Mouse (Mus musculus) limb, embryonic 12.5 days (tissue): ENCODE results near the gene Clybl. TPM values are rescaled to one million over a fixed set of nuclear protein-coding genes. Genes with fewer than 3 reads are reported as not detected.

Source experiments
- ATAC-seq: fragments of 200-750 bp; cut with Nextera tagmentation; 2 replicates; pipeline ENCODE4 v1.8.0; 2017; ENCODE audit warnings: low read depth, moderate TSS enrichment; ENCODE audit not compliant: insufficient number of reproducible peaks, insufficient read depth, low FRiP score, low TSS enrichment
- H3K27ac ChIP-seq: fragments of 300-500 bp; sonication (generic); 2 replicates; pipeline ENCODE4 v1.5.1; 2016; ENCODE audit warnings: mild to moderate bottlenecking, moderate library complexity
- H3K27me3 ChIP-seq: fragments of 300-500 bp; sonication (generic); 2 replicates; pipeline ENCODE4 v1.6.1; 2016; ENCODE audit warnings: mild to moderate bottlenecking, moderate library complexity
- H3K36me3 ChIP-seq: fragments of 300-500 bp; sonication (generic); 2 replicates; pipeline ENCODE4 v1.6.1; 2016; ENCODE audit warnings: mild to moderate bottlenecking, moderate library complexity
- H3K4me1 ChIP-seq: fragments of 300-500 bp; sonication (generic); replicated peaks from 2 replicates; pipeline ENCODE4 v1.6.1; 2016
- H3K4me2 ChIP-seq: fragments of 300-500 bp; sonication (generic); 2 replicates; pipeline ENCODE4 v1.6.1; 2016; ENCODE audit warnings: mild to moderate bottlenecking, moderate library complexity
- H3K4me3 ChIP-seq: fragments of 300-500 bp; sonication (generic); replicated peaks from 2 replicates; pipeline ENCODE4 v1.5.1; 2016; ENCODE audit warnings: mild to moderate bottlenecking
- H3K9ac ChIP-seq: fragments of 300-500 bp; sonication (generic); replicated peaks from 2 replicates; pipeline ENCODE4 v1.6.1; 2016; ENCODE audit warnings: mild to moderate bottlenecking, moderate library complexity
- H3K9me3 ChIP-seq: fragments of 300-500 bp; sonication (generic); 2 replicates; pipeline ENCODE4 v1.6.1; 2016; ENCODE audit warnings: mild to moderate bottlenecking, moderate library complexity
- WGBS: fragments of 180-500 bp; shearing (Covaris S2); methylation state at CpG from one replicate; pipeline ENCODE4 v1.1.7; 2016; 5-methylcytosine and 5-hydroxymethylcytosine counted together
- polyA plus RNA-seq: library from polyadenylated mRNA; unstranded; fragments of >200 nt; fragmentation: Nextera tagmentation; extraction: Ambion mirVana; gene quantifications from 2 replicates; pipeline ENCODE4 v1.2.1, GENCODE M21; 2016

The Clybl gene
- 16.8 and 17.5 TPM in 2 replicates for polyA plus RNA-seq

- Histone ChIP-seq H3K9me3 (no peaks in the 10 kb centered on the region), H3K4me1 (peaks cover 6% of the 10 kb centered on the region; the same call in 1 of the 2 replicates), H3K36me3 (no peaks in the 10 kb centered on the region), H3K9ac (peak within 1 kb of the TSS; percentile 65), H3K4me3 (peak within 1 kb of the TSS; percentile 65), H3K27ac (0 out of 2 replicates have a peak within 1 kb of the TSS, but pooled peaks have one; percentile 23), H3K27me3 (peaks cover 22% of the 10 kb centered on the region), H3K4me2 (peak within 1 kb of the TSS; percentile 62)
- peak; percentile 99 for ATAC-seq
- 3% methylated on average over 45 of the region's 45 CpGs for WGBS
Measured at GRCm38 (mm10) chr14:122181078-122181814, at the start of gene Clybl. Gene Clybl, plus strand, starts transcription at chr14:122181704.

GRCm38 (mm10) chr14:122136368-122136928 is 45.1 kb upstream of the Clybl start:
- Histone ChIP-seq H3K4me1 (no peaks in the 10 kb centered on the region), H3K9me3 (no peaks in the 10 kb centered on the region), H3K27ac (no peak overlapping the region), H3K9ac (no peak overlapping the region), H3K4me3 (no peak overlapping the region), H3K36me3 (peaks cover 55% of the 10 kb centered on the region), H3K27me3 (no peaks in the 10 kb centered on the region), H3K4me2 (no peak overlapping the region)
- WGBS: 73% methylated on average over 3 of the region's 3 CpGs
- ATAC-seq: no peak

GRCm38 (mm10) chr14:122137234-122137633 is 44.3 kb upstream of the Clybl start:
- 92% methylated on average over 7 of the region's 7 CpGs for WGBS
- no peak for ATAC-seq
- H3K36me3 ChIP-seq: peaks cover 58% of the 10 kb centered on the region

GRCm38 (mm10) chr14:122140126-122140525 is 41.4 kb upstream of the Clybl start:
- no peak overlapping the region for H3K9ac ChIP-seq
- no peak overlapping the region for H3K27ac ChIP-seq
- H3K36me3 ChIP-seq: peaks cover 79% of the 10 kb centered on the region
- no peaks in the 10 kb centered on the region for H3K9me3 ChIP-seq
- H3K27me3 ChIP-seq: no peaks in the 10 kb centered on the region
- no peak for ATAC-seq
- no peak overlapping the region for H3K4me2 ChIP-seq
- WGBS: 88% methylated on average over 1 of the region's 1 CpGs
- no peaks in the 10 kb centered on the region for H3K4me1 ChIP-seq
- H3K4me3 ChIP-seq: no peak overlapping the region

More at GRCm38 (mm10) chr14:122137234-122137633, 44.3 kb upstream of the Clybl start:
- Histone ChIP-seq H3K27me3 (no peaks in the 10 kb centered on the region), H3K9ac (no peak overlapping the region), H3K27ac (no peak overlapping the region), H3K4me3 (no peak overlapping the region), H3K4me2 (no peak overlapping the region), H3K9me3 (no peaks in the 10 kb centered on the region), H3K4me1 (no peaks in the 10 kb centered on the region)

- H3K27me3 ChIP-seq: no peaks in the 10 kb centered on the region
- no peak overlapping the region for H3K9ac ChIP-seq
- H3K9me3 ChIP-seq: no peaks in the 10 kb centered on the region
- H3K36me3 ChIP-seq: peaks cover 91% of the 10 kb centered on the region
- WGBS: 96% methylated on average over 4 of the region's 4 CpGs
- H3K4me2 ChIP-seq: no peak overlapping the region
- no peak for ATAC-seq
- H3K4me1 ChIP-seq: no peaks in the 10 kb centered on the region
- H3K4me3 ChIP-seq: no peak overlapping the region
- H3K27ac ChIP-seq: no peak overlapping the region
Measured at GRCm38 (mm10) chr14:122143585-122144269, 37.8 kb upstream of the Clybl start.

GRCm38 (mm10) chr14:122145374-122145773 is 36.1 kb upstream of the Clybl start:
- H3K36me3 ChIP-seq: peaks cover 91% of the 10 kb centered on the region
- WGBS: 75% methylated on average over 1 of the region's 1 CpGs
- ATAC-seq: no peak

GRCm38 (mm10) chr14:122150616-122151015 is 30.9 kb upstream of the Clybl start:
- Histone ChIP-seq H3K9me3 (no peaks in the 10 kb centered on the region), H3K4me2 (no peak overlapping the region), H3K27me3 (no peaks in the 10 kb centered on the region), H3K27ac (no peak overlapping the region), H3K9ac (no peak overlapping the region), H3K36me3 (peaks cover 88% of the 10 kb centered on the region), H3K4me1 (no peaks in the 10 kb centered on the region), H3K4me3 (no peak overlapping the region)
- WGBS: 87% methylated on average over 5 of the region's 5 CpGs
- ATAC-seq: no peak

More at GRCm38 (mm10) chr14:122145374-122145773, 36.1 kb upstream of the Clybl start:
- Histone ChIP-seq H3K4me3 (no peak overlapping the region), H3K27me3 (no peaks in the 10 kb centered on the region), H3K27ac (no peak overlapping the region), H3K4me2 (no peak overlapping the region), H3K4me1 (no peaks in the 10 kb centered on the region), H3K9ac (no peak overlapping the region), H3K9me3 (no peaks in the 10 kb centered on the region)

GRCm38 (mm10) chr14:122157738-122158137 is 23.8 kb upstream of the Clybl start:
- no peak overlapping the region for H3K4me2 ChIP-seq
- no peaks in the 10 kb centered on the region for H3K4me1 ChIP-seq
- no peak for ATAC-seq
- peaks cover 76% of the 10 kb centered on the region for H3K36me3 ChIP-seq
- no peak overlapping the region for H3K27ac ChIP-seq
- H3K4me3 ChIP-seq: no peak overlapping the region
- 91% methylated on average over 7 of the region's 7 CpGs for WGBS
- no peaks in the 10 kb centered on the region for H3K9me3 ChIP-seq
- H3K27me3 ChIP-seq: no peaks in the 10 kb centered on the region
- H3K9ac ChIP-seq: no peak overlapping the region

GRCm38 (mm10) chr14:122160916-122161315 is 20.6 kb upstream of the Clybl start:
- WGBS: 91% methylated on average over 1 of the region's 1 CpGs
- H3K27ac ChIP-seq: no peak overlapping the region
- H3K9me3 ChIP-seq: no peaks in the 10 kb centered on the region
- ATAC-seq: no peak
- no peaks in the 10 kb centered on the region for H3K27me3 ChIP-seq
- H3K4me2 ChIP-seq: no peak overlapping the region
- H3K9ac ChIP-seq: no peak overlapping the region
- no peaks in the 10 kb centered on the region for H3K4me1 ChIP-seq
- H3K4me3 ChIP-seq: no peak overlapping the region
- peaks cover 58% of the 10 kb centered on the region for H3K36me3 ChIP-seq

- H3K27me3 ChIP-seq: no peaks in the 10 kb centered on the region; the same call in 1 of the 2 replicates
- H3K4me2 ChIP-seq: no peak overlapping the region
- H3K9ac ChIP-seq: no peak overlapping the region
- H3K36me3 ChIP-seq: peaks cover 6% of the 10 kb centered on the region
- no peak for ATAC-seq
- 89% methylated on average over 7 of the region's 7 CpGs for WGBS
- H3K4me3 ChIP-seq: no peak overlapping the region
- H3K9me3 ChIP-seq: no peaks in the 10 kb centered on the region
- no peaks in the 10 kb centered on the region for H3K4me1 ChIP-seq
- H3K27ac ChIP-seq: no peak overlapping the region
Measured at GRCm38 (mm10) chr14:122168912-122169311, 12.6 kb upstream of the Clybl start.

- no peaks in the 10 kb centered on the region for H3K36me3 ChIP-seq
- no peaks in the 10 kb centered on the region for H3K9me3 ChIP-seq
- no peak overlapping the region for H3K4me2 ChIP-seq
- WGBS: 78% methylated on average over 7 of the region's 7 CpGs
- no peak overlapping the region for H3K27ac ChIP-seq
- H3K4me1 ChIP-seq: no peaks in the 10 kb centered on the region
- no peak overlapping the region for H3K9ac ChIP-seq
- no peaks in the 10 kb centered on the region; the same call in 1 of the 2 replicates for H3K27me3 ChIP-seq
- no peak overlapping the region for H3K4me3 ChIP-seq
- no peak for ATAC-seq
Measured at GRCm38 (mm10) chr14:122170202-122170781, 11.2 kb upstream of the Clybl start.
